Mouse (Mus musculus) heart, adult 8-10 months (tissue): ENCODE measurements at regions not wholly inside any gene's neighbourhood (a gene's known extent, or its start where the extent isn't known, plus 50 kb on each side); places are given as distances from the start of the nearest gene placed in this dataset.

ENCODE experiments used
- DNase-seq: peaks from one replicate; pipeline ENCODE4 v3.0.0; 2022; ENCODE audit warnings: low spot score

DNA sequence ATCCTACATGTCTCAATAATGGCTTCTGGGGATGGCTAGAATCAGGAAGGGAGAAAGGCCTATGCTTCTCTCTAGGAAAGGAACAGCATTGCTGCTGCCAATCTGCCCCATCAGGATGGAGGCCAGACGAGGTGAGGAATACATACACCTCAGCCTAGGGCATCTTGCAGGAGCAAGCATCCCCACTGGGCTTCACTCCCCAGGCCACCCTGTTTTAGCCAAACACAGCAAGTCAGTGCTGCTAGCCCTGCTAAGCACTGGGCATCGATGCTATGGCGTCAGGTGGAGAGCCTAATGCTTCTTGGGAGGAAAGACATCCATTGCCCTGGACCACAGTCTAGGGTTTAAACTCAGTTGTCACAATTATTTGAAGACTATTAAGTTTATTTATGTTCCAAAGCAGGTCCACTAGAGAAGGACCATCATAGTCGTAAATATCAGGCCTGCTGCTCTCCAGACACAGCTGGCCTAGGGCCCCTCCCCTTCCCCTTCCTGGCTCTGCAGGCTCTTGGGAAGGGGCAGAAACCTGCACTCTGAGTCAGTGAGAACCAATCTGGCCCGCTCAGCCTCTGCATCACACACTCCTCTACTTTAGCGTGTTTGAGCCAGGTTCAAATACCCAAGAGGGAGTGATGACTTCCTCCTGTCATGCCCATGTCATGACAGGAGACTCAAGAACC is 79.5 kb upstream of the Pkdcc start:
- no peak for DNase-seq

DNA sequence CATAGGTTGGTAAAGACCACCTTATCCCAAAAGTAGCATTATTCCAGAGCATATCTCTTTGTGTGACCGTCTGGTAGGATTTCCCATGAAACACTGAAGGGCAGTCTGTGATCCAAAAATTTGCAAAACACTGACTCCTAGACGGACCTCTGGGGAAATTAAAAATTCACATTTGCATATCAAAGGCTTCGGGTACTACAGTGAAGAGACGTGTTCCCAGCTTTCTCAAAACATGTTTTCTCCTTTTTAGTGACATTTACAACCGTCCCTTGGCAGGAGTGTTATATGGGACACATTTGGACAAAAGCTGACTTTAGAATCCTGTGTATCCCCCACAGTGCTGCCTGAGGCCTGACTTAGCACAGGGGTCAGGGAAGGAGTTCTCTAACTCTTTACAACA is 78.8 kb upstream of the Pkdcc start:
- no peak for DNase-seq

GRCm38 (mm10) chr17:83137720-83138119 is 77.4 kb upstream of the Pkdcc start:
- DNase-seq = no peak

DNA sequence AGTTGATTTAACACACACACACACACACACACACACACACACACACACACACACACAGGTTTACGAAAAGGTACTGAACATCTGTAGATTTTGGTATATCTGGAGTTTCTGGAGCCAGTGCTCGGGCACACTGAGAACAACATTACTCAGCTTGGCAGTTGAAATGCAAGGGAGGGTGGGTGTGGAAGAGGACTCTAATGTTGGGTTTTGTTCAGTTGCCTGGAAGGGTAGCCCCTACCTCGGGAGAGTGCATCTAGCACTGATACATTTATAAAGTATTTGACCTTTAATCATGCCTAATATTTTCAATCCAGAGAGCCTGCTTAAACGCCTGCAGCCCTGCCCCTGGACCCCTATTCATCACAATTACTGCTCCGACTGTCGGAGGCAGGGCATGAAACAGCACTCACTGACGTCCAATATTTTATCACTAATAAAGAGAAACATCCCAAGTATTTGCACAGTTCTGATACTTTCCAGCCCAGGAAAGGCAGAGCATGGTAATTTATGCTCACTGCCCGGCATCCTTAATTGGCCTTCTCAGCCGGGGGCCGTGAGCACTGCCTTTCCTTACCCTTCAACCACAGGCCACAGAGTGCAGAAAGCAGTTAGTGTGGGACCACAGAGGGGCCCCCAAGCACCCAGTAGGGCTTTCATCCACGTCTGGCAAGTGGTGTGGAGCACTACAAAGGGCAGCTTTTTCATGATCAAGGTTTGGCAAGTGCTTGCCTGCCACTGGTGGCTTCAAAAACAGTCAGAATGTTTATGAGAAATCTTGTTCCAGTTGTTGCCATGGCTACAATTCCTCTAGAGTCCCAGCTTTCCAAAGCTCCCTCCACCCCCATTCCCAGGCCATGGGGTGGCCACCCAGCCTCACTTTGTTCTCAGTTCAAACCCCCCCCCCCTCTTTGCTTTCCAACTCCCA is 76.3 kb upstream of the Pkdcc start:
- DNase-seq = no peak

DNA sequence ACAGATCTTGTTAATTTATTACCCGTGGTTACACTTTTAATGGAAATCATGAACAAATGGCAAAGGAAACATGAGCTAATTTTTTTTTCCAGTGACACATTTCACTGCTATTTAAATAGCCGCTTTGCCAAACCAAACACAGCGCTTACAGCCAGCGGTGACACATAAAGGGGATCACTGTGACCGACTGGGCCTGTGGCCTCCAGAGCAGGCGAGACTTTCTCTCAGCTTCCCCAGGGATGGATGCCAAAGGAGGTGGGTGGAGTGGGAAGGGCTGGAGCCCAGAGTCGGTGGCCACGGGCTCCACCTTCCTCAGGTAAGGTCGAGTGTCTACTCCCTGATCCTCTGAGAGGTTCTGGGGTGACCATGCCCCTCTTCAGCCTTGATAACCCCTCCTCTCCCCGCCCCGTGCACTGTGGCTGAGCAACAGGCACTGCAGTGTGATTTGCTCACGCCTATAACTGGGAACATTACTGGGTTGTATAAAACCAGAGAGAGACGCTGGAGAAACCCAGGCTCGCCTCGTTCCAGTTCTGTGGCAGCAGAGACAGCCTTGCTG is 66.6 kb upstream of the Pkdcc start:
- DNase-seq = peak; percentile 33

GRCm38 (mm10) chr17:83149336-83149735 is 65.8 kb upstream of the Pkdcc start:
- no peak for DNase-seq

- DNase-seq = no peak
Measured at GRCm38 (mm10) chr17:83155106-83155505, 60.0 kb upstream of the Pkdcc start.

DNA sequence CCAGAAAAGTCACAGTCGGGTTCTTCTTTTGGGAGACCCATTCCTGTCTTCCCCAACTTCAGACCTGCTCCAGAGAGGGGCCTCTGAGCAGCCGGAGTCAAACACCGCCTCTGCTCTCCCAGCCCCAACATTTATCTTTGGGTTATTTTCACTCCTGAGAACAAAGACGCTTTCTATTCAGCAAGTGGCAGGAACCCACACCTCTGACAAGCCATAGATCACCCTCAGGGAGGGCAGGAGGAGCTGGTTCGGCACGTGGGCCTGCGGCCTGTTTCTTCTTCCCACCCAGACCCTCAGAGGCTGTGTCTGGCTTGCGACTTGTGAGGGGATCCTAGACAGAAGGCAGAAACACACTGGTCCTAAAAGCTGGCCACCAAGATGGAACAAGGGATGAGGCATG is 58.4 kb upstream of the Pkdcc start:
- DNase-seq = no peak

DNA sequence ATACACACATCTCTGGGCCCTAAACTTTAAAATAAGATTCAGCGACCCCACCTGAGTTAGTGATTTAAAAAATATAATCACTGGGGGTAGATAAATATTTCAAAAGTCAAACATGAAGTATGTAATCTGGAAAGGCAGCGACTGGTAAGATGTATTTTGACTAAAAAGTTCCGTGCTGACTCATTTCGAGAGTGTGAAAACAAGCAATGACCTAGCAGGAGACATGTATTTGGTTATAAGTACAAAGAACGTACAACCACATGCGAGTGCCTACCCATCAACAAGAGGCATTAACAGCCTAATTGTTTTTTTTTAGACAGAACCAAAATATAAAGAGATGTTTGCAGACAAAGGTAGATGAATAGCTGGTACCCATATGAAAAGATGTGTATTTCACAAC is 57.0 kb upstream of the Pkdcc start:
- DNase-seq = no peak

DNA sequence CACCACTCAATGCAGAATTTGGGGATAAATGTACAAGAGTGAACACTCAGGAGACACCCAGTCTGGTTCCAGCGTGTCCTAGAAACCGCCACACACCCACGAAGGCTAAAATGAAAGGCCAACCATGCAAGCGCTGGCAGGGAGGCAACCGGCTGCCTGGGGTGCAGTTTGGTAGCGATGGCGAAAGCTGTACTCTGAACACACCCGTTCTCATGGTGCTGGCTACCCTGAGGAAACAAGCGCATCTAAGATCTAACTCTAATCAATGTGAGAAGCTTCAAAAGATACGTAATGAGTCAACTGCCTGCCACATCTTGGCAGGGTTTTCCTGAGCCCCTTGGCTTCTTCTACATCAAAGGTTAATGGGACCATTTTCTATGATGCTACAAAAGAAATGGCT is 56.4 kb upstream of the Pkdcc start:
- DNase-seq = no peak

- no peak for DNase-seq
Measured at GRCm38 (mm10) chr17:83159634-83160033, 55.5 kb upstream of the Pkdcc start.

- DNase-seq = no peak
Measured at GRCm38 (mm10) chr17:83160296-83160695, 54.8 kb upstream of the Pkdcc start.

DNA sequence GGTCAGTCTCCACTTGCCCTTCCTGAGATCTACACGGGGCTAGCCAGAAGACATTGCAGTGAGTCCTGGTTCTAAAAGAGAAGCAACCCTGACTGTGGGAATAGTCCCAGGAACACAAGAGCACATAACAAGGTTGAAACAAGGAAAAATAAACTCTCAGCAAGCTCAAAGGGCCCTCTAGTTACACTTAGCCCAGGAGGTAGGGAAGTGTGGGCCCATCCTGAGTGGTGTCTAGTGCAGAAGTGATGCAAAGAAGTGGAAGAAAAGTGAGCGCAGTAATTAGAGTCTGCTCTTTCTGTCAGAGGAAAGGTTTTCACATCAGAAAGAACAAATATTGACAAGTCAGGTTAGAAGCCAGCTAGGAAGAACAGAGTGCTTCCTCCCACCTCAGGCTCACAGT is 53.4 kb upstream of the Pkdcc start:
- DNase-seq = no peak

GRCm38 (mm10) chr17:83163952-83164560 is 51.0 kb upstream of the Pkdcc start:
- no peak for DNase-seq

DNA sequence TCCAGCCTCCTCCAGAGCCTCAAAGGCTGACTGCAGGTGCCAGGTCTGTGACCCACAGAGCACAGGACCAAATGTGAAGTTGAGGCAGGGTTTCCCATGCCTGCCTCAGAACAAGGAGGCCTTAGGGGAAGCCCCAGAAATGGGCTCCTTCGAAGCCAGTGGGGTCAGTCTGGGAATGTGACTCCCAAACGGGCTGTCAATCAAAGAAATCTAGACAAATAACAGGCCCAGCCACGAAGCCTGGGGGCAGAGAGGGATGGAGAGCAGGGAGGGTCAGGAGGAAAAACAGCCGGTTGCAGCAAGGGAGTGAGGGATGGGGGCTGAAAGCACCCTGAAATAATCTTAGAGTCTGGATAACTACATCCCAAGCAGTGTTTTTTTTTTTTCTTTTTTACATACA is 50.4 kb upstream of the Pkdcc start:
- no peak for DNase-seq

- DNase-seq = no peak
Measured at GRCm38 (mm10) chr17:83165140-83165539, 50.0 kb upstream of the Pkdcc start.
